Mouse (Mus musculus): ENCODE results near the gene Zfp790. TPM values are rescaled to one million over a fixed set of nuclear protein-coding genes. Genes with fewer than 3 reads are reported as not detected.

Zfp790 gene
- 1.0 and 1.7 TPM in 2 replicates for polyA plus RNA-seq (2012; rRNA removed)
- polyA plus RNA-seq (2014; fragmentation: Nextera tagmentation; extraction: Ambion mirVana), result 3.4 and 4.1 TPM in 2 replicates

- TF ChIP-seq EP300 (IDR thresholded peaks at IDR 0.05; ENCODE audit: low read depth), result no peak
- no peak for TF ChIP-seq CTCF (IDR thresholded peaks at IDR 0.05; ENCODE audit: low read depth)
- under 1% methylated on average over 26 of the region's 26 CpGs for WGBS (ENCODE audit: insufficient replicate concordance)
Measured at GRCm38 (mm10) chr7:29815910-29816429, at the start of gene Zfp790. TSS of gene Zfp790 (plus strand) at chr7:29816114.

GRCm38 (mm10) chr7:29767058-29767686, 48.7 kb upstream of the Zfp790 start:
- peak; percentile 47; the same call in 1 of the 2 replicates for ATAC-seq (ENCODE audit: insufficient read depth)
- H3K9ac ChIP-seq (replicated peaks), result peak overlapping the region; percentile 71
- WGBS (ENCODE audit: insufficient replicate concordance), result 1% methylated on average over 15 of the region's 15 CpGs

More at GRCm38 (mm10) chr7:29815910-29816429, at the start of gene Zfp790:
- ATAC-seq (ENCODE audit: insufficient read depth) (peak; percentile 94), DNase-seq (ENCODE audit: low read depth in 3 of 3, low spot score in 3 of 3) (peak; percentile 88 to 92 (median 89))
- H3K27me3 ChIP-seq (ENCODE audit: control insufficient read depth, insufficient read depth, low read length), result no peaks in the 10 kb centered on the region
- peak within 1 kb of the TSS; percentile 83 for H3K4me2 ChIP-seq (ENCODE audit: low read depth)
- H3K36me3 ChIP-seq (replicated peaks; ENCODE audit: control insufficient read depth, insufficient read depth, low read depth), result no peaks in the 10 kb centered on the region
- H3K27ac ChIP-seq, result peak within 1 kb of the TSS; percentile 68
- peak within 1 kb of the TSS; percentile 72 to 93 for H3K4me3 ChIP-seq (ENCODE audit: insufficient read depth in 1 of 2, low read depth in 2 of 2, low read length in 2 of 2)
- H3K4me1 ChIP-seq (replicated peaks; ENCODE audit: control insufficient read depth in 2 of 2, insufficient read depth in 2 of 2, low read length in 1 of 2), result peaks cover 19 to 34% of the 10 kb centered on the region in 2 experiments
- no peaks in the 10 kb centered on the region for H3K9me3 ChIP-seq (ENCODE audit: control insufficient read depth, low read length)
- peak within 1 kb of the TSS; percentile 84 for H3K9ac ChIP-seq (replicated peaks)

GRCm38 (mm10) chr7:29768090-29768900, 47.6 kb upstream of the Zfp790 start, which contains the start of gene Zfp84:
TSS of gene Zfp84 (plus strand) at chr7:29768552.
- no peaks in the 10 kb centered on the region for H3K27me3 ChIP-seq (ENCODE audit: control insufficient read depth, insufficient read depth, low read length)
- peak within 1 kb of the TSS; percentile 66 for H3K27ac ChIP-seq
- H3K4me3 ChIP-seq (ENCODE audit: insufficient read depth in 1 of 2, low read depth in 2 of 2, low read length in 2 of 2), result peak within 1 kb of the TSS; percentile 81 to 98
- H3K36me3 ChIP-seq (replicated peaks; ENCODE audit: control insufficient read depth, insufficient read depth, low read depth), result peaks cover 2% of the 10 kb centered on the region; the same call in 1 of the 2 replicates
- peak; percentile 85 to 90 (median 86) for DNase-seq (ENCODE audit: low read depth in 3 of 3, low spot score in 3 of 3)
- no peaks in the 10 kb centered on the region for H3K9me3 ChIP-seq (ENCODE audit: control insufficient read depth, low read length)
- H3K4me2 ChIP-seq (ENCODE audit: low read depth), result peak within 1 kb of the TSS; percentile 92
- peak within 1 kb of the TSS; percentile 71 for H3K9ac ChIP-seq (replicated peaks)
- H3K4me1 ChIP-seq (replicated peaks; ENCODE audit: control insufficient read depth in 2 of 2, insufficient read depth in 2 of 2, low read length in 1 of 2), result peaks cover 11 to 14% of the 10 kb centered on the region in 2 experiments; a peak in 3 of 4 replicates
- under 1% methylated on average over 32 of the region's 32 CpGs for WGBS (ENCODE audit: insufficient replicate concordance)
- TF ChIP-seq CTCF (IDR thresholded peaks at IDR 0.05; ENCODE audit: low read depth) (peak; percentile 24; the same call in 1 of the 2 replicates), EP300 (IDR thresholded peaks at IDR 0.05; ENCODE audit: low read depth) (no peak; the same call in 1 of the 2 replicates)
- ATAC-seq (ENCODE audit: insufficient read depth), result peak; percentile 95

More at GRCm38 (mm10) chr7:29767058-29767686, 48.7 kb upstream of the Zfp790 start:
- Histone ChIP-seq H3K36me3 (replicated peaks; ENCODE audit: control insufficient read depth, insufficient read depth, low read depth) (no peaks in the 10 kb centered on the region; the same call in 1 of the 2 replicates), H3K27ac (peak overlapping the region; percentile 12; the same call in 1 of the 2 replicates), H3K4me3 (ENCODE audit: insufficient read depth in 1 of 2, low read depth in 2 of 2, low read length in 2 of 2) (peak overlapping the region; percentile 81 to 83), H3K4me2 (ENCODE audit: low read depth) (peak overlapping the region; percentile 92), H3K4me1 (replicated peaks; ENCODE audit: control insufficient read depth in 2 of 2, insufficient read depth in 2 of 2, low read length in 1 of 2) (peaks cover 11 to 14% of the 10 kb centered on the region in 2 experiments; a peak in 3 of 4 replicates), H3K27me3 (ENCODE audit: control insufficient read depth, insufficient read depth, low read length) (no peaks in the 10 kb centered on the region), H3K9me3 (ENCODE audit: control insufficient read depth, low read length) (no peaks in the 10 kb centered on the region)
- no peak for TF ChIP-seq EP300 (IDR thresholded peaks at IDR 0.05; ENCODE audit: low read depth)
- TF ChIP-seq CTCF (IDR thresholded peaks at IDR 0.05; ENCODE audit: low read depth), result no peak
- DNase-seq (ENCODE audit: low read depth in 3 of 3, low spot score in 3 of 3), result peak; percentile 64 to 73 (median 66)

GRCm38 (mm10) chr7:29768980-29769379, 46.9 kb upstream of the Zfp790 start:
- H3K9ac ChIP-seq (replicated peaks), result peak overlapping the region; percentile 67
- H3K4me1 ChIP-seq (replicated peaks; ENCODE audit: control insufficient read depth in 2 of 2, insufficient read depth in 2 of 2, low read length in 1 of 2), result peaks cover 11 to 14% of the 10 kb centered on the region in 2 experiments; a peak in 3 of 4 replicates
- ATAC-seq (ENCODE audit: insufficient read depth), result no peak
- H3K4me2 ChIP-seq (ENCODE audit: low read depth), result peak overlapping the region; percentile 92
- no peak for TF ChIP-seq EP300 (IDR thresholded peaks at IDR 0.05; ENCODE audit: low read depth)
- no peak for TF ChIP-seq CTCF (IDR thresholded peaks at IDR 0.05; ENCODE audit: low read depth)
- H3K9me3 ChIP-seq (ENCODE audit: control insufficient read depth, low read length), result no peaks in the 10 kb centered on the region
- H3K4me3 ChIP-seq (ENCODE audit: insufficient read depth in 1 of 2, low read depth in 2 of 2, low read length in 2 of 2), result peak overlapping the region; percentile 81 to 98
- no peak for DNase-seq (ENCODE audit: low read depth in 3 of 3, low spot score in 3 of 3)
- peak overlapping the region; percentile 4; the same call in 1 of the 2 replicates for H3K27ac ChIP-seq
- WGBS (ENCODE audit: insufficient replicate concordance), result 3% methylated on average over 10 of the region's 10 CpGs
- no peaks in the 10 kb centered on the region for H3K27me3 ChIP-seq (ENCODE audit: control insufficient read depth, insufficient read depth, low read length)
- H3K36me3 ChIP-seq (replicated peaks; ENCODE audit: control insufficient read depth, insufficient read depth, low read depth), result peaks cover 7% of the 10 kb centered on the region; the same call in 1 of the 2 replicates
